Mouse (Mus musculus): ENCODE measurements around the gene Slc12a8.

DNA sequence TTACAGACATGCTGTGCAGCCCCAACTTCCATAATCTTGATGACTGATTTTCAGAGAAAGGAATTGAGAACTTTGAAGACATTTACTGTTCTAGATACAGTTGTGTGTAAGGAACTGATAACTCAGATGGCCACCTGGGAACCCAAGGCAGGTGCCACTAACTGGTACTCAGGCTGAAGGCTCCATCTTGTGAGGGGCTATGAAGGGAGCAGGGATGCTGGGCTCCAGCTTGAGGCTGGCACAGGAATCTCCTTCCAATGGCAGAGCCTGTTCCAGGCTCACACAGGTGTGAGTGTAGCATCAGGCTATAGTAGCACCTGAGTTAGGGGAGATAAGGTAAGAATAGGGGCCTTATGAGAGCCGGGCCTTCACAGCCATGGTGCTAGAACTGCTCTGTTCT, 168.9 kb downstream of the Slc12a8 start:
- TF ChIP-seq CTCF (IDR thresholded peaks at IDR 0.05; ENCODE audit: low read depth) (no peak), EP300 (optimal IDR thresholded peaks at IDR 0.05) (no peak)
